In the genomic region with DNA sequence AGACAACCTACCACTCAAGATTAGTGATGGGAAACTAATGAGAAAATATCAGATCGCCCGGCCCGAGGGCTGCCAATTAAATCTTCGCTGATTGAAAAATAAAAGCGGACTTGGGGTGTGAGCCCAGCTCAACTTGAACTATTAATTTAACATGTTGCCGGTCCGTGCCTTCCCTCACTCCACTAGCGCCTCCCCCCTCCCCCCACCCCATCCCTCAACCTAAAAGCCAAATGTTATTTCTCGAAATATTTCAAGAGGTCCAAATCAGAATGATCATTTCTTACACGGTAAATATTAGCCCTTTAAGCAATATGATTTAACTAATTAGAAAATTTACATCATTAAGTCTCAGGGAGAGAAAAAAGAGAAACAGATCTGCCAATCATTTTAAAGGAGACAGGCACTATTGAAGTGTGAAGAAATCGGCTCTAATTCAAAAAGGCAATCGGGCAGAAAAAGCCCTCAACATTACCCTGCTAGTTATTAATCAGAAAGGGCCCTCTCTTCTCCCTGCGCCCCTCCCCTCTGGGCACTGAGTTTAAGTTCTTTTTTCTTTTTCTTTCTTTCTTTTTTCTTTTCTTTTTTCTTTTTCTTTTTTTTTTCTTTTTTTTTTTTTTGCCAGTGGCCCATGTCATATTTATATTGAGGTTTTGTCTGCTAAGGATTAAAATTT, we compare ENCODE assay signal across 9 mouse cellular contexts.
A peak's percentile ranks its signal among the peaks of the same experiment; 100 is the strongest.
DNase-seq lines count a peak whose midpoint lies in the region; ATAC-seq lines count a peak whose summit lies in the region.
"Had no signal": no experiment of that assay in that cellular context is flagged by ENCODE, and none has a peak within 500 bp of the region (broad histone marks: within the 10 kb centered on the region; RNA-seq: fewer than 3 reads in every experiment).

No protein-coding gene starts in this region.

- peaks cover 39% of the 10 kb centered on the region for H3K4me1 ChIP-seq in heart, embryonic 12.5 days (replicated peaks)
- H3K4me1 ChIP-seq in hindbrain, embryonic 15.5 days (replicated peaks): peaks cover 66% of the 10 kb centered on the region
- H3K4me1 ChIP-seq in midbrain, embryonic 16.5 days (ENCODE audit: control insufficient read depth, insufficient read depth, low read length): peaks cover 18% of the 10 kb centered on the region

- no peaks in the 10 kb centered on the region for H3K36me3 ChIP-seq in heart, embryonic 12.5 days
- no peaks in the 10 kb centered on the region for H3K36me3 ChIP-seq in hindbrain, embryonic 15.5 days
- no peaks in the 10 kb centered on the region for H3K36me3 ChIP-seq in midbrain, embryonic 16.5 days (ENCODE audit: control insufficient read depth, insufficient read depth, low read length)

- H3K9me3 ChIP-seq in heart, embryonic 12.5 days (replicated peaks): no peaks in the 10 kb centered on the region
- H3K9me3 ChIP-seq in hindbrain, embryonic 15.5 days: no peaks in the 10 kb centered on the region
- no peaks in the 10 kb centered on the region for H3K9me3 ChIP-seq in midbrain, embryonic 16.5 days (replicated peaks; ENCODE audit: control insufficient read depth, low read length, poor library complexity, severe bottlenecking)

- ATAC-seq in heart, embryonic 12.5 days (ENCODE audit: insufficient number of reproducible peaks, low FRiP score): no peak
- ATAC-seq in hindbrain, embryonic 15.5 days (ENCODE audit: low FRiP score, low read depth): no peak
- ATAC-seq in midbrain, embryonic 16.5 days: peak; percentile 6; the same call in 1 of the 2 replicates
- ATAC-seq in granulocyte monocyte progenitor cell, adult 5-6 weeks (replicated peaks; ENCODE audit: poor library complexity, severe bottlenecking): no peak

- peak overlapping the region; percentile 80 for H3K4me2 ChIP-seq in heart, embryonic 12.5 days
- H3K4me2 ChIP-seq in hindbrain, embryonic 15.5 days: peak overlapping the region; percentile 49
- H3K4me2 ChIP-seq in midbrain, embryonic 16.5 days (ENCODE audit: low read length): peak overlapping the region; percentile 47

- no peak overlapping the region for H3K27ac ChIP-seq in heart, embryonic 12.5 days (ENCODE audit: poor library complexity, severe bottlenecking)
- peak overlapping the region; percentile 82 for H3K27ac ChIP-seq in hindbrain, embryonic 15.5 days (replicated peaks)
- peak overlapping the region; percentile 57 for H3K27ac ChIP-seq in midbrain, embryonic 16.5 days (ENCODE audit: low read length)

- DNase-seq in heart, postnatal 14 days: no peak
- DNase-seq in embryo, embryonic 11 days: peak; percentile 50
- no peak for DNase-seq in spleen, postnatal 36 days (ENCODE audit: low spot score in 2 of 2)
- DNase-seq in lung, postnatal 25 days (ENCODE audit: low spot score): no peak

- intact Hi-C loops in heart, postnatal 14 days (cut with DNase I): loop anchor here (2.0 to 10.0 kb wide), 6 partner anchors 242 to 1602 kb away; no protein-coding TSS in a partner anchor

- H3K9ac ChIP-seq in heart, embryonic 12.5 days: peak overlapping the region; percentile 52; the same call in 1 of the 2 replicates
- H3K9ac ChIP-seq in hindbrain, embryonic 15.5 days: no peak overlapping the region; the same call in 1 of the 2 replicates
- H3K9ac ChIP-seq in midbrain, embryonic 16.5 days (ENCODE audit: low read depth, low read length): no peak overlapping the region

- peak overlapping the region; percentile 47 for H3K4me3 ChIP-seq in heart, embryonic 12.5 days
- H3K4me3 ChIP-seq in hindbrain, embryonic 15.5 days: peak overlapping the region; percentile 30
- H3K4me3 ChIP-seq in midbrain, embryonic 16.5 days (ENCODE audit: low read depth, low read length): peak overlapping the region; percentile 14

- WGBS in heart, embryonic 12.5 days: 7% methylated on average over 13 of the region's 13 CpGs
- WGBS in hindbrain, embryonic 15.5 days: 2% methylated on average over 13 of the region's 13 CpGs
- 1% methylated on average over 13 of the region's 13 CpGs for WGBS in midbrain, embryonic 16.5 days

- 0 out of 2 replicates have a peak, but pooled peaks cover 5% of the 10 kb centered on the region for H3K27me3 ChIP-seq in heart, embryonic 12.5 days (replicated peaks)
- peaks cover 7% of the 10 kb centered on the region; the same call in 1 of the 2 replicates for H3K27me3 ChIP-seq in hindbrain, embryonic 15.5 days
- H3K27me3 ChIP-seq in midbrain, embryonic 16.5 days (ENCODE audit: control insufficient read depth, insufficient read depth, low read depth, low read length): peaks cover 15% of the 10 kb centered on the region
- H3K27me3 ChIP-seq: CH12.LX had no signal
